Mouse (Mus musculus): ENCODE data around the gene Aph1b. TPM values are rescaled to one million over a fixed set of nuclear protein-coding genes. Genes with fewer than 3 reads are reported as not detected.

Aph1b gene
- polyA plus RNA-seq (2015; fragmentation: Nextera tagmentation; extraction: Ambion mirVana): 6.0 and 6.9 TPM in 2 replicates

GRCm38 (mm10) chr9:66795464-66796324, at the start of gene Aph1b:
Gene Aph1b (minus strand): TSS chr9:66795490.

GRCm38 (mm10) chr9:66834318-66835096, 39.2 kb upstream of the Aph1b start, which contains the start of gene Aph1c:
Gene Aph1c (minus strand): TSS chr9:66834726.

GRCm38 (mm10) chr9:66796739-66797138, 1.4 kb upstream of the Aph1b start, which contains the start of gene Gm10647:
Gene Gm10647 (plus strand): TSS chr9:66797039.

Other genes starting within 250 kb of the Aph1b start
- gene Usp3, start 202.3 kb downstream of the Aph1b start, polyA plus RNA-seq (2015; fragmentation: Nextera tagmentation; extraction: Ambion mirVana): 28.6 and 33.1 TPM in 2 replicates
- gene Car12, start 81.8 kb downstream of the Aph1b start, polyA plus RNA-seq (2015; fragmentation: Nextera tagmentation; extraction: Ambion mirVana): 0.30 and 0.53 TPM in 2 replicates
- 0.51 and 0.61 TPM in 2 replicates for gene Gm10647, start 1.5 kb upstream of the Aph1b start, polyA plus RNA-seq (2015; fragmentation: Nextera tagmentation; extraction: Ambion mirVana)
- gene Aph1c, start 39.2 kb upstream of the Aph1b start, polyA plus RNA-seq (2015; fragmentation: Nextera tagmentation; extraction: Ambion mirVana): 4.2 and 5.2 TPM in 2 replicates
- gene Rab8b, start 124.2 kb upstream of the Aph1b start, polyA plus RNA-seq (2015; fragmentation: Nextera tagmentation; extraction: Ambion mirVana): 16.2 and 17.0 TPM in 2 replicates
- gene Rps27l, start 150.6 kb upstream of the Aph1b start, polyA plus RNA-seq (2015; fragmentation: Nextera tagmentation; extraction: Ambion mirVana): 780 and 880 TPM in 2 replicates
- gene Lactb, start 180.0 kb upstream of the Aph1b start, polyA plus RNA-seq (2015; fragmentation: Nextera tagmentation; extraction: Ambion mirVana): 14.4 and 15.2 TPM in 2 replicates